In the genomic region with DNA sequence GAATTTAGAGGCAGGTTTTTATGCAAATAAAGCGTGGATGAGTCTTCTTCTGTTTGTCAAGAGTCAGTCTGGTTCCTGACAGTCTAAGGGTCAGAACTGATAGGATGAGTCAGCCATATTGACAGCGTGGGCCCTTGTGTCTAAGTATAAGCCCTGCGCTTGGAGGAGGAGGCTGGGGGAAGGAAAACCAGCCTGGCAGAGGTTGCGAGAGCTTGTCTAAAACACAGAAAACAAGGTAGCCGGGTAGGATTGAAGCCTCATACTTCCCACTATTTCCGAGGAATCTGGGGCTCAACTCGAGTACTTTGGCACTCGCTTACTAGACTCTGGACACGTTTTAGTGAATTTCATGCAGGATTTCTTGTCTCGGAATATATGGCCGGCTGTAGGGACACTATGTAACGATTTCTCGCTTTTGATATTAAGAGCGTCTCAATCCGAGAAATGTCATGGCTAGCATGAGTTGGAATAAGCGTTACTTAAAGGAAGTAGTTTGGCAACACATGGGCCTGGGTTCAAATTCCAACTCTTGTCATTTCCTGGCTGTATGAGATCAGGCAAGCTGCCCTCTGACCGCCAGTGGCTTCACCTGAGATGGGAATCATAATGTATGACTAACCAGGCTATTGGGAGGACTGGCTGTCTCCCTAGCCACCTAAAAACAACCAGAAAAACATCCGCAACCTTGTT, we compare ENCODE assay signal across 9 mouse cellular contexts. TPM values are rescaled to one million over a fixed set of nuclear protein-coding genes. Genes with fewer than 3 reads are reported as not detected.
DNase-seq lines count a peak whose midpoint lies in the region; ATAC-seq lines count a peak whose summit lies in the region.
"Had no signal": no experiment of that assay in that cellular context is flagged by ENCODE, and none has a peak within 500 bp of the region (broad histone marks: within the 10 kb centered on the region; RNA-seq: fewer than 3 reads in every experiment).

No protein-coding gene starts in this region.

- H3K9me3 ChIP-seq in heart, embryonic 10.5 days = no peaks in the 10 kb centered on the region
- H3K9me3 ChIP-seq in megakaryocyte, embryonic 14.5 days = no peaks in the 10 kb centered on the region
- no peaks in the 10 kb centered on the region for H3K9me3 ChIP-seq in heart, embryonic 15.5 days (replicated peaks)
- no peaks in the 10 kb centered on the region for H3K9me3 ChIP-seq in neural tube, embryonic 14.5 days (ENCODE audit: control insufficient read depth, low read length)

- H3K4me2 ChIP-seq in heart, embryonic 15.5 days = peak overlapping the region; percentile 27; the same call in 1 of the 2 replicates
- H3K4me2 ChIP-seq in neural tube, embryonic 14.5 days (ENCODE audit: low read depth, low read length) = no peak overlapping the region

- DNase-seq in heart, embryonic 10.5 days (ENCODE audit: low spot score) = no peak
- no peak for DNase-seq in heart, adult 9 months (ENCODE audit: low spot score in 2 of 2)

- H3K4me3 ChIP-seq in heart, embryonic 10.5 days = no peak overlapping the region
- H3K4me3 ChIP-seq in megakaryocyte, embryonic 14.5 days (replicated peaks) = peak overlapping the region; percentile 89
- H3K4me3 ChIP-seq in heart, embryonic 15.5 days = no peak overlapping the region
- H3K4me3 ChIP-seq in neural tube, embryonic 14.5 days (ENCODE audit: low read depth, low read length) = no peak overlapping the region

- 85% methylated on average over 18 of the region's 18 CpGs for WGBS in heart, embryonic 10.5 days
- 81% methylated on average over 18 of the region's 18 CpGs for WGBS in heart, embryonic 15.5 days
- WGBS in neural tube, embryonic 14.5 days = 89% methylated on average over 18 of the region's 18 CpGs

- no peaks in the 10 kb centered on the region for H3K27me3 ChIP-seq in heart, embryonic 10.5 days (ENCODE audit: insufficient read depth, poor library complexity, severe bottlenecking)
- H3K27me3 ChIP-seq in megakaryocyte, embryonic 14.5 days (replicated peaks) = no peaks in the 10 kb centered on the region
- H3K27me3 ChIP-seq in heart, embryonic 15.5 days = no peaks in the 10 kb centered on the region
- H3K27me3 ChIP-seq in neural tube, embryonic 14.5 days (ENCODE audit: control insufficient read depth, insufficient read depth, low read length) = no peaks in the 10 kb centered on the region

- H3K27ac ChIP-seq in heart, embryonic 10.5 days = peak overlapping the region; percentile 67; the same call in 1 of the 2 replicates
- peak overlapping the region; percentile 73 for H3K27ac ChIP-seq in heart, embryonic 15.5 days
- peak overlapping the region; percentile 40; the same call in 1 of the 2 replicates for H3K27ac ChIP-seq in neural tube, embryonic 14.5 days (ENCODE audit: low read depth, low read length)
- H3K27ac ChIP-seq: liver, embryonic 14.5 days had no signal

- no peaks in the 10 kb centered on the region for H3K4me1 ChIP-seq in heart, embryonic 10.5 days
- H3K4me1 ChIP-seq in megakaryocyte, embryonic 14.5 days = peaks cover 89% of the 10 kb centered on the region
- 0 out of 2 replicates have a peak, but pooled peaks cover 7% of the 10 kb centered on the region for H3K4me1 ChIP-seq in heart, embryonic 15.5 days (replicated peaks)
- peaks cover 5% of the 10 kb centered on the region; the same call in 1 of the 2 replicates for H3K4me1 ChIP-seq in neural tube, embryonic 14.5 days (ENCODE audit: control insufficient read depth, insufficient read depth, low read length)

- H3K36me3 ChIP-seq in heart, embryonic 10.5 days = no peaks in the 10 kb centered on the region
- peaks cover 10% of the 10 kb centered on the region for H3K36me3 ChIP-seq in megakaryocyte, embryonic 14.5 days (replicated peaks; ENCODE audit: low read length)
- H3K36me3 ChIP-seq in heart, embryonic 15.5 days = no peaks in the 10 kb centered on the region
- no peaks in the 10 kb centered on the region for H3K36me3 ChIP-seq in neural tube, embryonic 14.5 days (ENCODE audit: control insufficient read depth, insufficient read depth, low read length)

- H3K9ac ChIP-seq in heart, embryonic 15.5 days = 0 out of 2 replicates have a peak overlapping the region, but pooled peaks have one; percentile 14
- no peak overlapping the region for H3K9ac ChIP-seq in neural tube, embryonic 14.5 days (replicated peaks; ENCODE audit: low read depth, low read length)
- H3K9ac ChIP-seq: liver, embryonic 14.5 days had no signal

- no peak for ATAC-seq in megakaryocyte, adult 5-6 weeks (ENCODE audit: poor library complexity, severe bottlenecking)
- no peak for ATAC-seq in heart, embryonic 15.5 days (replicated peaks; ENCODE audit: insufficient number of reproducible peaks, insufficient read depth, low FRiP score, low read depth)
- peak; percentile 36; the same call in 1 of the 2 replicates for ATAC-seq in neural tube, embryonic 14.5 days (ENCODE audit: low read depth)
- ATAC-seq in megakaryocyte progenitor cell, adult 5-6 weeks (replicated peaks; ENCODE audit: poor library complexity) = no peak
- ATAC-seq in CD4-positive, CD25-positive, alpha-beta regulatory T cell, adult 4 months = no peak

RNA-seq across cellular contexts. Expression of a gene that starts 39.4 kb away (rescaled TPM):
- 63.1 and 110 TPM in 2 replicates for polyA plus RNA-seq in heart, embryonic 10.5 days (2016; fragmentation: Nextera tagmentation; extraction: Ambion mirVana)
- 0.12 and 1.7 TPM in 2 replicates for polyA plus RNA-seq in megakaryocyte, embryonic 14.5 days (2012; ENCODE audit: insufficient read depth, low replicate concordance)
- 8.1 and 9.0 TPM in 2 replicates for total RNA-seq in megakaryocyte, adult 5-6 weeks (2015)
- total RNA-seq in megakaryocyte, adult 5-6 weeks (2017) = 16.0 and 19.3 TPM in 2 replicates
- 41.2 and 44.3 TPM in 2 replicates for polyA plus RNA-seq in heart, embryonic 15.5 days (2015; fragmentation: Nextera tagmentation; extraction: Ambion mirVana)
- polyA plus RNA-seq in neural tube, embryonic 14.5 days (2014; fragmentation: Nextera tagmentation; extraction: Ambion mirVana) = 21.1 and 31.0 TPM in 2 replicates
- 11.6 and 11.8 TPM in 2 replicates for total RNA-seq in megakaryocyte progenitor cell, adult 5-6 weeks (2015)
- total RNA-seq in megakaryocyte progenitor cell, adult 5-6 weeks (2017) = 21.6 and 21.7 TPM in 2 replicates
- polyA plus RNA-seq in CD4-positive, CD25-positive, alpha-beta regulatory T cell, adult 4 months (2017; shearing (Covaris generic)) = 1 to 10 TPM; 4.5 to 5.4 TPM
